Mouse (Mus musculus) megakaryocyte, embryonic 14.5 days (primary cell): ENCODE results near the gene Lrrk2.

Experiments
- FLI1 ChIP-seq: IDR thresholded peaks from 2 replicates; pipeline ENCODE4 v1.6.1; 2012; ENCODE audit warnings: low read length, inconsistent platforms, mixed read lengths
- GATA1 ChIP-seq: IDR thresholded peaks from 3 replicates; pipeline ENCODE4 v1.6.1; 2012; ENCODE audit warnings: mixed read lengths, low read length, inconsistent platforms, borderline replicate concordance

DNA sequence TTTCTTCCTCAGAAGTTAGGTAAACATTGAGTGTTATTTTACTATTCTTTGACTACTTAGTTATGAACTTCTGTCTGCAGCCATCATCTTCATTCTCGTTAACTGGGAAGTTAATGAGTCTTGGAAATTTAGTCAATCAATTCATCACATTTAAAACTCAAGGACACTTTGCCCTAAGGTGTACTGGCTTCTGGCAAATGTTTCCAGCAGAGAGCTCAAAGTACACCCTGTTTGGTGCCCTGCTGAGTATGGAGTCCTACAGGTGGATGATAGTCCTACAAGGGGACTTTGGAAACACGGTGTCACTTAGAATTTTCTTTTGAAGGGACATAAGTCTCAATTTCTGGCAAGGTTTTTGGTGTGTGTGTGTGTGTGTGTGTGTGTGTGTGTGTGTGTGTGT is 1.8 kb upstream of the Lrrk2 start:
- no peak for TF ChIP-seq FLI1
- no peak for TF ChIP-seq GATA1
